12 mouse cellular contexts compared by ENCODE assay signal in the genomic region with DNA sequence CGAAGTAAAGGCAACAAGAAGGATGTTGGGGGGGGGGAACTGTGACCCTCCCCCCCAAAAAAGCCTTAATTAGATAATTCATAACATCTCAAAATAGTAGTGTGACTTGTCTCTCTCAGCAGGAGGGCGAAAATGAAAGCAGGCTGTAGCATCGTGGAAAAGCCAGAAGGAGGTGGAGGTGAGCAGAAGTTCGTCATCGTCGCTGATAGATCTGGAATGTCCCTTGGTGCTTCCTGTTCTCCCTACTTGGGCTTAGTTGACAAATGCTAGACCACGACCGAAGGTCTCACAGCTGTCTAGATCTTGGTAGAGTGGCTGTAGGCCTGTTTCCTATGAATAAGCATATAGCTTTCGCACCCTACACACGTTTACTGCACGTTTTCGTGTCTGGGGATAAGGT. TPM values are rescaled to one million over a fixed set of nuclear protein-coding genes. Genes with fewer than 3 reads are reported as not detected.
A peak's percentile ranks its signal among the peaks of the same experiment; 100 is the strongest.
DNase-seq lines count a peak whose midpoint lies in the region; ATAC-seq lines count a peak whose summit lies in the region.
"Had no signal": no experiment of that assay in that cellular context is flagged by ENCODE, and none has a peak within 500 bp of the region (broad histone marks: within the 10 kb centered on the region; RNA-seq: fewer than 3 reads in every experiment).

No protein-coding gene starts in this region.

- H3K36me3 ChIP-seq in heart, embryonic 15.5 days = peaks cover 39% of the 10 kb centered on the region
- peaks cover 34% of the 10 kb centered on the region for H3K36me3 ChIP-seq in lung, embryonic 16.5 days (ENCODE audit: control insufficient read depth, insufficient read depth, low read length)
- peaks cover 49% of the 10 kb centered on the region for H3K36me3 ChIP-seq in embryonic facial prominence, embryonic 13.5 days
- peaks cover 43% of the 10 kb centered on the region for H3K36me3 ChIP-seq in neural tube, embryonic 15.5 days
- peaks cover 15% of the 10 kb centered on the region; the same call in 1 of the 2 replicates for H3K36me3 ChIP-seq in midbrain, embryonic 15.5 days (replicated peaks)

- no peak for ATAC-seq in heart, embryonic 15.5 days (replicated peaks; ENCODE audit: insufficient number of reproducible peaks, insufficient read depth, low FRiP score, low read depth)
- no peak for ATAC-seq in lung, embryonic 16.5 days (ENCODE audit: low read depth)
- ATAC-seq in embryonic facial prominence, embryonic 13.5 days (ENCODE audit: insufficient number of reproducible peaks, insufficient read depth, low FRiP score, low TSS enrichment, low read depth) = no peak
- ATAC-seq in neural tube, embryonic 15.5 days (ENCODE audit: low FRiP score) = no peak
- no peak for ATAC-seq in midbrain, embryonic 15.5 days (replicated peaks)

- no peaks in the 10 kb centered on the region for H3K27me3 ChIP-seq in heart, embryonic 15.5 days
- H3K27me3 ChIP-seq in lung, embryonic 16.5 days (ENCODE audit: control insufficient read depth, insufficient read depth, low read depth, low read length) = no peaks in the 10 kb centered on the region
- no peaks in the 10 kb centered on the region for H3K27me3 ChIP-seq in embryonic facial prominence, embryonic 13.5 days
- no peaks in the 10 kb centered on the region for H3K27me3 ChIP-seq in neural tube, embryonic 15.5 days (replicated peaks)
- no peaks in the 10 kb centered on the region for H3K27me3 ChIP-seq in midbrain, embryonic 15.5 days (replicated peaks)
- H3K27me3 ChIP-seq: stomach, embryonic 15.5 days had no signal

- no peaks in the 10 kb centered on the region for H3K9me3 ChIP-seq in heart, embryonic 15.5 days (replicated peaks)
- no peaks in the 10 kb centered on the region for H3K9me3 ChIP-seq in lung, embryonic 16.5 days (ENCODE audit: control insufficient read depth, low read length)
- H3K9me3 ChIP-seq in embryonic facial prominence, embryonic 13.5 days = no peaks in the 10 kb centered on the region
- no peaks in the 10 kb centered on the region for H3K9me3 ChIP-seq in neural tube, embryonic 15.5 days (replicated peaks)
- no peaks in the 10 kb centered on the region for H3K9me3 ChIP-seq in midbrain, embryonic 15.5 days
- H3K9me3 ChIP-seq: stomach, embryonic 15.5 days had no signal

- DNase-seq in heart, adult 8-10 months (ENCODE audit: low spot score) = no peak
- DNase-seq in lung, postnatal 14 days = no peak
- DNase-seq in cerebellum, postnatal 10 days = no peak
- DNase-seq: gastrocnemius, postnatal 14 days; kidney, adult 11 months; right cerebral cortex, adult 18-20 months had no signal

- H3K4me2 ChIP-seq in heart, embryonic 15.5 days = peak overlapping the region; percentile 80
- H3K4me2 ChIP-seq in lung, embryonic 16.5 days (ENCODE audit: low read depth, low read length) = peak overlapping the region; percentile 90; the same call in 1 of the 2 replicates
- peak overlapping the region; percentile 90 for H3K4me2 ChIP-seq in embryonic facial prominence, embryonic 13.5 days
- H3K4me2 ChIP-seq in neural tube, embryonic 15.5 days = peak overlapping the region; percentile 86; the same call in 1 of the 2 replicates
- H3K4me2 ChIP-seq in midbrain, embryonic 15.5 days = no peak overlapping the region

- peaks cover 29% of the 10 kb centered on the region for H3K4me1 ChIP-seq in heart, embryonic 15.5 days (replicated peaks)
- peaks cover 12% of the 10 kb centered on the region for H3K4me1 ChIP-seq in lung, embryonic 16.5 days (replicated peaks; ENCODE audit: control insufficient read depth, insufficient read depth, low read length)
- H3K4me1 ChIP-seq in embryonic facial prominence, embryonic 13.5 days = peaks cover 18% of the 10 kb centered on the region
- H3K4me1 ChIP-seq in neural tube, embryonic 15.5 days = peaks cover 19% of the 10 kb centered on the region
- peaks cover 18% of the 10 kb centered on the region for H3K4me1 ChIP-seq in midbrain, embryonic 15.5 days

- H3K27ac ChIP-seq in heart, embryonic 15.5 days = no peak overlapping the region
- H3K27ac ChIP-seq in lung, embryonic 16.5 days (ENCODE audit: low read length) = peak overlapping the region; percentile 54
- no peak overlapping the region for H3K27ac ChIP-seq in embryonic facial prominence, embryonic 13.5 days
- no peak overlapping the region for H3K27ac ChIP-seq in neural tube, embryonic 15.5 days (replicated peaks)
- no peak overlapping the region for H3K27ac ChIP-seq in midbrain, embryonic 15.5 days
- H3K27ac ChIP-seq: stomach, embryonic 15.5 days had no signal

- H3K4me3 ChIP-seq in heart, embryonic 15.5 days = no peak overlapping the region
- 0 out of 2 replicates have a peak overlapping the region, but pooled peaks have one; percentile 9 for H3K4me3 ChIP-seq in lung, embryonic 16.5 days (ENCODE audit: low read length)
- H3K4me3 ChIP-seq in embryonic facial prominence, embryonic 13.5 days = peak overlapping the region; percentile 98; the same call in 1 of the 2 replicates
- H3K4me3 ChIP-seq in neural tube, embryonic 15.5 days (replicated peaks) = no peak overlapping the region
- H3K4me3 ChIP-seq in midbrain, embryonic 15.5 days = no peak overlapping the region

- no peak overlapping the region for H3K9ac ChIP-seq in heart, embryonic 15.5 days
- no peak overlapping the region for H3K9ac ChIP-seq in lung, embryonic 16.5 days (ENCODE audit: low read length)
- no peak overlapping the region for H3K9ac ChIP-seq in embryonic facial prominence, embryonic 13.5 days
- no peak overlapping the region for H3K9ac ChIP-seq in neural tube, embryonic 15.5 days (replicated peaks)
- H3K9ac ChIP-seq in midbrain, embryonic 15.5 days = no peak overlapping the region
- H3K9ac ChIP-seq: stomach, embryonic 15.5 days had no signal

- 60% methylated on average over 12 of the region's 12 CpGs for WGBS in heart, embryonic 15.5 days
- WGBS in lung, embryonic 16.5 days = 52% methylated on average over 12 of the region's 12 CpGs
- 79% methylated on average over 12 of the region's 12 CpGs for WGBS in embryonic facial prominence, embryonic 13.5 days
- WGBS in neural tube, embryonic 15.5 days = 90% methylated on average over 12 of the region's 12 CpGs
- WGBS in midbrain, embryonic 15.5 days = 92% methylated on average over 12 of the region's 12 CpGs

RNA-seq across cellular contexts. Expression of gene Etv3, which starts 1.9 kb away (rescaled TPM):
- polyA plus RNA-seq in heart, embryonic 15.5 days (2015; fragmentation: Nextera tagmentation; extraction: Ambion mirVana) = 9.6 and 12.5 TPM in 2 replicates
- 10 to 100 TPM; 16.8 to 20.4 (median 18.6) TPM for total RNA-seq in heart, adult 8-10 months (2022)
- polyA plus RNA-seq in lung, embryonic 16.5 days (2015; fragmentation: Nextera tagmentation; extraction: Ambion mirVana) = 16.9 and 20.3 TPM in 2 replicates
- polyA plus RNA-seq in embryonic facial prominence, embryonic 13.5 days (2015; fragmentation: Nextera tagmentation; extraction: Ambion mirVana) = 19.6 and 19.8 TPM in 2 replicates
- 9.2 and 10.7 TPM in 2 replicates for polyA plus RNA-seq in neural tube, embryonic 15.5 days (2015; fragmentation: Nextera tagmentation; extraction: Ambion mirVana)
- 11.3 and 11.6 TPM in 2 replicates for polyA plus RNA-seq in midbrain, embryonic 15.5 days (2015; fragmentation: Nextera tagmentation; extraction: Ambion mirVana)

Comparison
In these comparisons a context has a peak if more than half of its experiments do, and no peak if none do; other contexts are left out.
1. H3K4me3 ChIP-seq: peak in lung, embryonic 16.5 days (single experiment) and embryonic facial prominence, embryonic 13.5 days (single experiment); none in heart, embryonic 15.5 days (single experiment), neural tube, embryonic 15.5 days (single experiment) and midbrain, embryonic 15.5 days (single experiment).